Mouse (Mus musculus) heart, adult 9 months (tissue): ENCODE measurements around the gene Pnpla6.

Experiments used
- DNase-seq, 2 experiments: peaks; one replicate each; pipeline ENCODE4 v3.0.0; 2022; ENCODE audit warnings: low spot score in 2 of 2

Gene Pnpla6

GRCm38 (mm10) chr8:3515260-3515671, at the start of gene Pnpla6:
TSS of gene Pnpla6 (plus strand) at chr8:3515384.
- DNase-seq = peak; percentile 85 to 89

GRCm38 (mm10) chr8:3467006-3467885, 47.9 kb upstream of the Pnpla6 start, which contains the start of gene Pex11g:
TSS of gene Pex11g (minus strand) at chr8:3467680.
- peak; percentile 96 to 98 for DNase-seq

GRCm38 (mm10) chr8:3467886-3468545, 47.2 kb upstream of the Pnpla6 start:
- DNase-seq = no peak

- DNase-seq = no peak
Observed at GRCm38 (mm10) chr8:3468838-3469237, 46.3 kb upstream of the Pnpla6 start.

- DNase-seq = no peak
Observed at GRCm38 (mm10) chr8:3470562-3470961, 44.6 kb upstream of the Pnpla6 start, which contains the start of gene Tex45. TSS of gene Tex45 (plus strand) at chr8:3470862.

- DNase-seq = no peak
Observed at GRCm38 (mm10) chr8:3475715-3476429, 39.3 kb upstream of the Pnpla6 start.

GRCm38 (mm10) chr8:3480221-3480785, 34.9 kb upstream of the Pnpla6 start:
- no peak for DNase-seq

GRCm38 (mm10) chr8:3481605-3482004, 33.6 kb upstream of the Pnpla6 start:
- DNase-seq = no peak

GRCm38 (mm10) chr8:3482240-3482740, 32.9 kb upstream of the Pnpla6 start:
- DNase-seq = no peak

GRCm38 (mm10) chr8:3483546-3483945, 31.6 kb upstream of the Pnpla6 start:
- no peak for DNase-seq

- DNase-seq = no peak
Observed at GRCm38 (mm10) chr8:3485192-3485591, 30.0 kb upstream of the Pnpla6 start.

GRCm38 (mm10) chr8:3492901-3493844, 22.0 kb upstream of the Pnpla6 start, which contains the start of gene Zfp358:
TSS of gene Zfp358 (plus strand) at chr8:3493138.
- peak; percentile 68 for DNase-seq

GRCm38 (mm10) chr8:3493845-3494208, 21.4 kb upstream of the Pnpla6 start:
- DNase-seq = no peak

GRCm38 (mm10) chr8:3495578-3496427, 19.4 kb upstream of the Pnpla6 start:
- no peak for DNase-seq

- no peak for DNase-seq
Observed at GRCm38 (mm10) chr8:3496428-3496748, 18.8 kb upstream of the Pnpla6 start.

- DNase-seq = no peak
Observed at GRCm38 (mm10) chr8:3498583-3498982, 16.6 kb upstream of the Pnpla6 start.

- no peak for DNase-seq
Observed at GRCm38 (mm10) chr8:3499751-3500150, 15.4 kb upstream of the Pnpla6 start.

GRCm38 (mm10) chr8:3500235-3501090, 14.7 kb upstream of the Pnpla6 start, which contains the start of gene Mcoln1:
TSS of gene Mcoln1 (plus strand) at chr8:3500457.
- peak; percentile 98 to 99 for DNase-seq

GRCm38 (mm10) chr8:3502217-3502616, 13.0 kb upstream of the Pnpla6 start:
- no peak for DNase-seq
